Mouse (Mus musculus) bone marrow macrophage, adult 2 months (primary cell): ENCODE data around the gene Grip1.

Source experiments
- CTCF ChIP-seq: IDR thresholded peaks from 2 replicates; pipeline ENCODE4 v1.5.1; 2012; ENCODE audit warnings: low read depth, mild to moderate bottlenecking, low read length, moderate library complexity
- POLR2A ChIP-seq: IDR thresholded peaks from 2 replicates; pipeline ENCODE4 v1.6.1; 2012; ENCODE audit warnings: mild to moderate bottlenecking, low read depth, low read length, borderline replicate concordance

GRCm38 (mm10) chr10:119725966-119726365 is 272.3 kb downstream of the Grip1 start:
- no peak for TF ChIP-seq CTCF
- no peak for TF ChIP-seq POLR2A
